Mouse (Mus musculus): ENCODE results near the gene Glyctk. TPM values are rescaled to one million over a fixed set of nuclear protein-coding genes. Genes with fewer than 3 reads are reported as not detected.
"Not testable (repeated sequence)": the region's sequence is repeated elsewhere in the genome, so short reads cannot be mapped to it uniquely, and the experiment has no call there.

Glyctk gene
- polyA plus RNA-seq, 1 experiment from 2014 or later = 2.8 TPM

- Histone ChIP-seq H3K4me1 (replicated peaks) (peaks cover 57% of the 10 kb centered on the region), H3K36me3 (peaks cover 17% of the 10 kb centered on the region), H3K4me3 (peak overlapping the region; percentile 97), H3K9me3 (no peaks in the 10 kb centered on the region), H3K27me3 (no peaks in the 10 kb centered on the region), H3K4me2 (peak overlapping the region; percentile 68), H3K9ac (no peak overlapping the region), H3K27ac (replicated peaks) (no peak overlapping the region)
- 46% methylated on average over 2 of the region's 2 CpGs for whole genome bisulfite sequencing
- no peak for ATAC-seq (ENCODE audit: low FRiP score, low read depth)
Observed at GRCm38 (mm10) chr9:106173363-106173762, 15.4 kb upstream of the Glyctk start.

- no peak overlapping the region for H3K27ac ChIP-seq (replicated peaks)
- H3K4me3 ChIP-seq = peak overlapping the region; percentile 97
- H3K36me3 ChIP-seq = peaks cover 9% of the 10 kb centered on the region; the same call in 1 of the 2 replicates
- H3K4me1 ChIP-seq (replicated peaks) = peaks cover 57% of the 10 kb centered on the region
- 17% methylated on average over 3 of the region's 3 CpGs for WGBS
- no peaks in the 10 kb centered on the region for H3K9me3 ChIP-seq
- H3K4me2 ChIP-seq = peak overlapping the region; percentile 68
- H3K9ac ChIP-seq = 0 out of 2 replicates have a peak overlapping the region, but pooled peaks have one; percentile 13
- H3K27me3 ChIP-seq = no peaks in the 10 kb centered on the region
- ATAC-seq (ENCODE audit: low FRiP score, low read depth) = no peak
Observed at GRCm38 (mm10) chr9:106172527-106172926, 14.6 kb upstream of the Glyctk start.

GRCm38 (mm10) chr9:106171346-106172158 is 13.6 kb upstream of the Glyctk start:
- Histone ChIP-seq H3K9me3 (no peaks in the 10 kb centered on the region), H3K4me1 (replicated peaks) (peaks cover 57% of the 10 kb centered on the region), H3K4me3 (peak overlapping the region; percentile 97), H3K9ac (peak overlapping the region; percentile 96), H3K4me2 (peak overlapping the region; percentile 68), H3K27me3 (no peaks in the 10 kb centered on the region), H3K27ac (replicated peaks) (peak overlapping the region; percentile 99), H3K36me3 (no peaks in the 10 kb centered on the region)
- WGBS = under 1% methylated on average over 30 of the region's 30 CpGs
- ATAC-seq (ENCODE audit: low FRiP score, low read depth) = peak; percentile 70

- H3K27ac ChIP-seq (replicated peaks) = peak within 1 kb of the TSS; percentile 99
- no peaks in the 10 kb centered on the region for H3K27me3 ChIP-seq
- ATAC-seq (ENCODE audit: low FRiP score, low read depth) = peak; percentile 93
- peak within 1 kb of the TSS; percentile 68 for H3K4me2 ChIP-seq
- peak within 1 kb of the TSS; percentile 97 for H3K4me3 ChIP-seq
- H3K9me3 ChIP-seq = no peaks in the 10 kb centered on the region
- WGBS = under 1% methylated on average over 68 of the region's 81 CpGs
- peak within 1 kb of the TSS; percentile 96 for H3K9ac ChIP-seq
- no peaks in the 10 kb centered on the region for H3K36me3 ChIP-seq
- H3K4me1 ChIP-seq (replicated peaks) = peaks cover 49% of the 10 kb centered on the region
Observed at GRCm38 (mm10) chr9:106170556-106171345, 12.8 kb upstream of the Glyctk start, which contains the start of gene Wdr82. Gene Wdr82 (plus strand): TSS chr9:106170928.

GRCm38 (mm10) chr9:106169917-106170316 is 12.0 kb upstream of the Glyctk start:
- WGBS = 43% methylated on average over 6 of the region's 6 CpGs
- Histone ChIP-seq H3K4me2 (peak overlapping the region; percentile 68), H3K27ac (replicated peaks) (peak overlapping the region; percentile 99), H3K27me3 (no peaks in the 10 kb centered on the region), H3K4me3 (peak overlapping the region; percentile 97), H3K9ac (peak overlapping the region; percentile 71; the same call in 1 of the 2 replicates), H3K4me1 (replicated peaks) (peaks cover 41% of the 10 kb centered on the region), H3K36me3 (no peaks in the 10 kb centered on the region), H3K9me3 (no peaks in the 10 kb centered on the region)
- no peak for ATAC-seq (ENCODE audit: low FRiP score, low read depth)

- 72% methylated on average over 1 of the region's 1 CpGs for WGBS
- not testable (repeated sequence) for H3K4me3 ChIP-seq; H3K27ac ChIP-seq (replicated peaks); H3K36me3 ChIP-seq; H3K9ac ChIP-seq; H3K4me2 ChIP-seq; H3K27me3 ChIP-seq; H3K9me3 ChIP-seq; ATAC-seq (ENCODE audit: low FRiP score, low read depth)
- peaks cover 31% of the 10 kb centered on the region for H3K4me1 ChIP-seq (replicated peaks)
Observed at GRCm38 (mm10) chr9:106169006-106169405, 11.1 kb upstream of the Glyctk start.

GRCm38 (mm10) chr9:106167703-106168102 is 9.8 kb upstream of the Glyctk start:
- no peak for ATAC-seq (ENCODE audit: low FRiP score, low read depth)
- no peaks in the 10 kb centered on the region for H3K9me3 ChIP-seq
- H3K36me3 ChIP-seq = no peaks in the 10 kb centered on the region
- 34% methylated on average over 1 of the region's 1 CpGs for WGBS
- no peak overlapping the region for H3K9ac ChIP-seq
- peaks cover 18% of the 10 kb centered on the region for H3K4me1 ChIP-seq (replicated peaks)
- no peaks in the 10 kb centered on the region for H3K27me3 ChIP-seq
- no peak overlapping the region for H3K4me3 ChIP-seq
- no peak overlapping the region for H3K27ac ChIP-seq (replicated peaks)
- H3K4me2 ChIP-seq = no peak overlapping the region

GRCm38 (mm10) chr9:106167241-106167640 is 9.3 kb upstream of the Glyctk start:
- Histone ChIP-seq H3K27me3 (no peaks in the 10 kb centered on the region), H3K27ac (replicated peaks) (no peak overlapping the region), H3K4me1 (replicated peaks) (peaks cover 14% of the 10 kb centered on the region), H3K4me2 (no peak overlapping the region), H3K36me3 (no peaks in the 10 kb centered on the region), H3K9me3 (no peaks in the 10 kb centered on the region), H3K4me3 (no peak overlapping the region), H3K9ac (no peak overlapping the region)
- ATAC-seq (ENCODE audit: low FRiP score, low read depth) = no peak
- 75% methylated on average over 3 of the region's 3 CpGs for WGBS

GRCm38 (mm10) chr9:106166709-106167108 is 8.8 kb upstream of the Glyctk start:
- Histone ChIP-seq H3K27me3 (no peaks in the 10 kb centered on the region), H3K4me1 (replicated peaks) (peaks cover 10% of the 10 kb centered on the region), H3K9me3 (no peaks in the 10 kb centered on the region), H3K4me3 (no peak overlapping the region), H3K4me2 (no peak overlapping the region), H3K27ac (replicated peaks) (no peak overlapping the region), H3K9ac (no peak overlapping the region), H3K36me3 (no peaks in the 10 kb centered on the region)
- ATAC-seq (ENCODE audit: low FRiP score, low read depth) = no peak
- 73% methylated on average over 2 of the region's 2 CpGs for WGBS

GRCm38 (mm10) chr9:106160426-106160825 is 2.5 kb upstream of the Glyctk start:
- Histone ChIP-seq H3K27me3 (no peaks in the 10 kb centered on the region), H3K9ac (peak overlapping the region; percentile 63)
- WGBS = 40% methylated on average over 5 of the region's 5 CpGs

GRCm38 (mm10) chr9:106159784-106160301 is 1.9 kb upstream of the Glyctk start:
- peak overlapping the region; percentile 100 for H3K27ac ChIP-seq (replicated peaks)
- H3K9me3 ChIP-seq = no peaks in the 10 kb centered on the region
- H3K4me1 ChIP-seq (replicated peaks) = peaks cover 26% of the 10 kb centered on the region
- peak; percentile 82 for ATAC-seq (ENCODE audit: low FRiP score, low read depth)
- peak overlapping the region; percentile 65 for H3K4me2 ChIP-seq
- 2% methylated on average over 24 of the region's 24 CpGs for WGBS
- H3K9ac ChIP-seq = peak overlapping the region; percentile 63
- H3K36me3 ChIP-seq = no peaks in the 10 kb centered on the region
- H3K4me3 ChIP-seq = peak overlapping the region; percentile 65
- no peaks in the 10 kb centered on the region for H3K27me3 ChIP-seq

More at GRCm38 (mm10) chr9:106160426-106160825, 2.5 kb upstream of the Glyctk start:
- ATAC-seq (ENCODE audit: low FRiP score, low read depth) = no peak
- H3K4me1 ChIP-seq (replicated peaks) = peaks cover 26% of the 10 kb centered on the region
- H3K36me3 ChIP-seq = no peaks in the 10 kb centered on the region
- peak overlapping the region; percentile 100 for H3K27ac ChIP-seq (replicated peaks)
- peak overlapping the region; percentile 65 for H3K4me2 ChIP-seq
- no peaks in the 10 kb centered on the region for H3K9me3 ChIP-seq
- H3K4me3 ChIP-seq = peak overlapping the region; percentile 65

All from hindbrain, embryonic 15.5 days (tissue).